Mouse (Mus musculus): Measurements from ENCODE around the gene Arrdc1.

Arrdc1 gene

DNA sequence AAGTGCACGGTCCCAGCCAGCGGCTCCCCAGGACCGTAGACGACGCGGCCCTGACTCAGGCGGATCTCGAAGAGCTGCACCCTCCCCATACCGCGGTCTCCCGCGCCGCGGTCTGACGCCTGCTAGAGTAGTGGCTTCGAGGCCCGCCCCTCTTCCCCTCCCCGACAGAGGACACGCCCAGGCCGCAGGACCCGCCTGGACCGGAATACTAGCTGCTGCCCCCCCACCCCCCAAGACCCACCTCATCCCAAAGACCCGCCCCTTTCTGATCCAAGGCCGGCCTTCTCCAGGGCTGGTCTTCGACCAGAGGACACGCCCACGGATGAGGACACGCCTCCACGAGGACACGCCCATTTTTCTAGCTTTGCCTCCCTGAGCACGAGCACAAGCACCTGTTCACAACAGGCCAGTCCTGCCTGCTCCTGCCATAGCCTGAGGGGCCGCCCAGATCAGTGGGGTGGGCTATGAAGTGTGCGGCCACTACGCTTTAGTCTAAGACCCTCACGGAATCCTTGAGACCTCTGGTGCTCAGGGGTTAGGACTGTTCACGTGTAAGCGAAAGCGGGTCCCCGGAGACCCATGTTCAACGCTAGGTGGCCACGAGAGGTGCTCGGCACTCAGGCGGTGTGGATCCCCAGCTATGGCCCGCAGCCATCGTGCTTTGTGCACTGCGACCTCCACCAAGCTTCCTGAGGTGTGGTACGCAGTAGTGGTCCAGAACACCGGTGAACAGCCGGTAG is at the start of gene Arrdc1:
Arrdc1 (minus strand) TSS at position 196 of the 740 bp plus-strand sequence.
- peak; percentile 94 for DNase-seq

- DNase-seq: peak; percentile 11
These were observed 41.9 kb upstream of the Arrdc1 start for GRCm38 (mm10) chr2:24976960-24977359.

DNA sequence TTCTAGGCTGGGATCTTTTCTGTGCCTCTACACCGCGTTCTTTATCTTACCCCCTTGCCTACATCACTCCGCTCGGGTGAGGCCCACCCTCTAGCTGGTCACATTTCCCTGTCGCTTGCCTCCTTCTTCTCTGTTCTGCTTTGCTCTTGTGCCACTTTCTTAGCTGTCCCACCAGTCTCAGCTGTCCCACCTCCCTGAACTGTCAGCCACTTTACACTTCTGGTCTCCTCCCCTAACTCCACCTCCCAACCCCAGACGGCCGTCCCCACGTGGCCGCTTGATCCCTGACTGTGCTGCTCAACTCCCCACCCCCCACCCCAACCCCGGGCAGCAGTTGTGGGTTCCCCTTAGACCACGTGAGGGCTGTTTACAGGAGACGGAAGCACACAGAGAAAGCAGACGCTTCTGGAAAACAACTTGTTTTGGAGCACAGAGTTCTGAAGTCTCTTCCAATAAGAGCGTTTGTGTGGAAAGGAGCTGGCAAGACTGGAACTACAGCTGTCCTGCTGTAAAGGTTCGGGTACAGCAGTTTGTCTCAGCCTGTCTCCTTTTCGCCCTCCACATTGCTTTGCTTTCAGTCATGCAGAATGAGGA is 40.7 kb upstream of the Arrdc1 start, which contains the start of gene Pnpla7:
Pnpla7 (plus strand) TSS at position 330 of the 594 bp plus-strand sequence.
- peak; percentile 81 for DNase-seq

GRCm38 (mm10) chr2:24974906-24975703 is 40.1 kb upstream of the Arrdc1 start, which contains the start of gene Mrpl41:
Gene Mrpl41, minus strand, starts transcription at chr2:24975098.
- DNase-seq: peak; percentile 95

DNA sequence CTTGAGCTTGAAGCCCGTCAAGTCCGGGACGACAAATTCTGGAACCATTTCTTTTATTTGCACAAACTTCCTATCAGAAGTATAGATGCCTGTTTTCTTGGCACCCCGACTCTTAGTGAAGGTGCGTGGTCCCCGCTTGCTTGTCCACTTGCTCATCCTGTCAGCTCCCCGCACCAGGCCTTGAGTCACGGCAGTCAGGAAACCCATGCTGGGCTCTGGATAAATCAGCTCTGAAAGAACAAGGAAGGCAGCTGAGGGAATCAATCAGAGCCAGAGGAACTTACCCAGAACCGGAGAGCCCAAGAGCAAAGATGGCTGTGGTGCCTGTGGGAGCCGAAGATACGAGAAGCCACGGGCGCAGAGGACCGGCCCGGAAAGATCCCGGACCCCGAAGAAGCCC is 39.4 kb upstream of the Arrdc1 start:
- peak; percentile 9 for DNase-seq

DNA sequence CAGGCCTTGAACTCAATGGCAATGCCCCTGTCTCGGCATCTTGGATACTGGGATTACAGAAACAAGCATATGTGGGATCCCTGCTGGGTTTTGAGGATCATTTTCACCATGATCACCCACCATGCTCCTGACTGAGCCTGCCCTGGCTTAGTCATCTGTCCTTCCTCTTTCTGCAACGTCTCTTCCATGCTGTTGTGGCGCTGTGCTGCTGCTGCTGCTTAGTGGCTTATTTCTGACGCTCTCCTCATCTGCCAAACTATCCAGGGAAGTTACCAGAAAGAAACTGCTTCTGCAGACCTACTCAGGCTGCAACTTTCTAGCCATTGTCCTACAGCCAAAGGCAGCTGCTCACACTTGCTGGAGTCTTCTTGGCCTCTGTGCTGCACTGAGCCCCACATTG is 35.3 kb upstream of the Arrdc1 start:
- no peak for DNase-seq

DNA sequence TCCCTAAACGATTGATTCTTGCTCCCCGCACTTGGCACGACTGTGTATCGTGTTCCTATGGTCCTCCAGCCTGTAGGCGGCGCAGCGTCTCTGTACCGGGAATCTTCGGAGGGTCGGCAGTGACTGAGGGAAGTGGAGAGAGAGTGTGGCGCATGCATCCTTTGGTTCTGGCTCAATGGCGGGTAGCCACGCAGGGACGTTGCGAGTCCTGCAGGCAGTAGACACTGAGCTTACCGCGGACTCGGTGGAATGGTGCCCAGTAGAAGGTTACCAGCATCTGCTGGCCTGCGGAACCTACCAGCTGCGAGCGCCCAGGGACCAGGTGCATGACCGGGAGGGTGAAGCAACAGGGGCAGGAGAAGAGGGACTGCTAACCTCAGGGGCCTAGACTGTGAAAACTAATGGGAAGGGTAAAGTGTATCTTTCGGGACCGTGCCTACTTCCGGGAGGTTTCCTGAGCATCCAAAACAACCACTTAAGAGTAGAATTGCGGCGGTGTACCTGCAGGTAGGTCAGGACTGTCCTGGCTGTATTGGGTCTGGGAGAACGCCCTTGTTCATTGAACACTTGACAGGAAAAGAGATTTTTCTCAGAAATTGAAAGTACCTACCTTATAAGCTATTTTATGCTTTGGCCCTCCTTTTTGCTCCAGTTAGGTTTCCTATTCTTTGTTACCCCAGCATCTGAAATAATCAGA is 27.4 kb upstream of the Arrdc1 start, which contains the start of gene Dph7:
Dph7 (plus strand) TSS at position 97 of the 697 bp plus-strand sequence.
- peak; percentile 87 for DNase-seq

GRCm38 (mm10) chr2:24960910-24961309 is 25.9 kb upstream of the Arrdc1 start:
- DNase-seq: peak; percentile 42

- no peak for DNase-seq
These were observed 17.5 kb upstream of the Arrdc1 start for GRCm38 (mm10) chr2:24952537-24953055.

GRCm38 (mm10) chr2:24950189-24950535 is 15.1 kb upstream of the Arrdc1 start:
- no peak for DNase-seq

DNA sequence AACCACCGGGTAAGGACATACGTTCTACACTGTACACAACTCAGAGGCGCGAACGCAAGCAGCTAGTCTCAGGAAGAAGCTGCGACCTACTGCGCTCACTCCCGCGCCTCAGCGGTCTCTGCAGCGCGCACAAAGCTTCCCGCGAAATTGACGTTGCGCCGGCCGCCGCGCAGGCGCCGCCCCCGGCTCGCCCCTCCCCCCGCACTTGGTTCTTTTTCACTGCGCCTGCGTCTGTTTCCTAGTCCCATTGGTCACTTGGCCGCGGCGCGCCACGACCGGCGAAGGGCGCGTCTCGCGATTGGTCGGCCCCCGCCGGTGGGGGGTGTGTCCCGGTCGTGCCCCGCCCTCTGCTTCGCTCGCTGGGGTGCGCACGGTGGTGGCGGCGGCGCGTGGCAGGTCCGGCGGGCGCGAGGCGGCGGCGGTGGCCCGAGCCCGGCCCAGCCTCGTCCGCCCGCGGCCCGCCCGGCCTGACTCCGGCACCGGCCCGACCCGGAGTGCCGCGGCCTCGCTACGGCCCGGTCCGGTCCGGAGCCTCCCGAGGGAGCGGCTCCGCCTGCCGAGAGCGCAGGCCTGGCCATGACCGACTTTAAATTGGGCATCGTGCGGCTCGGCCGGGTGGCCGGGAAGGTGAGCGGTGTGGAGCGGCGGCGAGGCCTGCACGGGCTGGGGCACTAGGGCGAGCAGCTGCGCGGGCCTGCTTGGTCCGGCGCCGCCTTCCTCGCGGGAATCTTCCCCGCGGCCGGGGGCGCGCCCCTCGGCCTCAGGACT is 14.6 kb upstream of the Arrdc1 start, which contains the start of gene Zmynd19:
Zmynd19 (plus strand) TSS at position 372 of the 768 bp plus-strand sequence.
- DNase-seq: peak; percentile 99

- peak; percentile 55 for DNase-seq
These were observed 9.3 kb upstream of the Arrdc1 start for GRCm38 (mm10) chr2:24944304-24944703.

- DNase-seq: no peak
These were observed 7.0 kb upstream of the Arrdc1 start for GRCm38 (mm10) chr2:24942092-24942491.

DNA sequence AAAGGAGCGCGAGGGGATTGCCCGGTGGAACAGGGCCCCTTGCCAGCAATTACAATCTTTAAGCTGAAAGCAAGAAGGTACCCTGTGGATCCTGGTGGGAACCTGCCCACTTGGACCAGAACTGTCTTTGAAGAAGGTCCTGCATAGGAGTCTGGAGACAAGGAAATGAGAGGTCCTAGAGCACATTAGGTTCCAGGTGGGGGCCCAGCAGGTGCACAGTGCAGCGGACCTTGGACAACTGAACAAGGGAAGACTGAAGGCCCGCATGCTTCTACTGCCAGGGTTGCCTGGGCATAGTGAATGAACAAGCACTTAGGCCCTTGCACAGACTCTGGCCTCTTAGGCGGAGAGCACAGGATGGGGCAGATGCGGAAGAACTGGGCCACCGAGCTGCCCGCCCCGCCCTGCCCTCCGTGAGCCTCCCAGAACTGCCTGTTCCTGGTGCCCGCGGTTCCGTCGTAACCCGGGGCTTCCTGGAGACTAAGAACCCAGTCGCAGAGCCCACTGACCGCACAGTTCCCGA is 550 bp downstream of the Arrdc1 start:
- no peak for DNase-seq

DNA sequence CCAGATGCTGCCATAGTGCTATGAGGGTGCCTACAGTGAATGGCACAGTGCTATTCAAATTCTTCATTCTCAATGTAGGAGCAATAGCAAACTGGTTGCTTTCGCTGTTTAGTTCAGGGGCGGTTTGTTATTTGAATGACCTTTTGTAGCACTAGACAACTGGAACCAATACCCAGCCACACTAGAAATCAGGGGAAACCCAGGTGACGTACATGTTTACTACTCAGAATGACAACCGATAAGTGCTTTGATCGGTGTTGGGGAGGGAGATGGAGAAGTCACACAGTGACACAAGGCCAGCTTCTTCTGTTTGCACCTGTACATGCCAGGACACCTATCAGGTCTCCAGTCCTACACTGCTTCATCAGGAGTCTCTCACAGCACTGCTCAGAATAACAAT is 5.5 kb downstream of the Arrdc1 start:
- DNase-seq: no peak

DNA sequence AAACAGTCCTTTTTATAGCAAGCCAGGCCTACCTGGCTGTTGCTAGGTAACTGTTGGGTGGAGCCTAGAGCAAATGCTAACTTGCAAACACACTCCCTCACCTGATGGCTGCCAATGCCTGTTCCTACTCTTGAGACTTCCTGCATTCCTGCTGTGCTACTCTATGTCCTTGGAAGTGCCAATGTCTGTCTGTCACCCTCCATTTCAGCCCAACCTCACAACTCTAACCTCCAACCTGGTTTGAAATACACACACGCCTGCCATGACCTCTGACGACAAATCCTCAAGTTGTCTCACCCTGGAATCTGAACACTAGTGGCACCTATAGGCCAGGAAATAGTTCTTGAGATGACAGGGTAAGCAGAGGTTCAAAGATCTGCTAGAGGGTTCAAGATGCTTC is 5.9 kb downstream of the Arrdc1 start:
- DNase-seq: peak; percentile 42

- peak; percentile 66 for DNase-seq
These were observed 7.1 kb downstream of the Arrdc1 start for GRCm38 (mm10) chr2:24927810-24928479.

DNA sequence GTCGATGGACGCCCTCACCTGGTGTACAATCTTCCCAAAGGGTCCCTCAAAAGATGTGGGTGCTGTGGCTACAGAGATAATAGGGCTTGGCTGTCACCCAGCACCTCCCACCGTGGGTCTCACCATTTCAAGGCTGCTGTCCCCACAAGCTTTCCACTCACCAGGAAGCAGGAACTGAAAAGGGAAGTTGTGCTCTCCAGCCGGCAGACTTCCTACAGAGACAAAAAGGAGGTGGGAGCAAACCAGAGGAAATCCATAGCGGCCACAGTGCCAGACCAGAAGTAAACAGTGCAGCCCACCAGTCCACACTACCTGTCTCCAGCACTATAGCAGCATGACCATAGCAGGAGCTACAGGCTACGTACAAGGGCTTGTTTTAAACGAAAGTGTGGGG is 8.1 kb downstream of the Arrdc1 start:
- DNase-seq: no peak

GRCm38 (mm10) chr2:24926345-24926964 is 8.6 kb downstream of the Arrdc1 start:
- DNase-seq: no peak

DNA sequence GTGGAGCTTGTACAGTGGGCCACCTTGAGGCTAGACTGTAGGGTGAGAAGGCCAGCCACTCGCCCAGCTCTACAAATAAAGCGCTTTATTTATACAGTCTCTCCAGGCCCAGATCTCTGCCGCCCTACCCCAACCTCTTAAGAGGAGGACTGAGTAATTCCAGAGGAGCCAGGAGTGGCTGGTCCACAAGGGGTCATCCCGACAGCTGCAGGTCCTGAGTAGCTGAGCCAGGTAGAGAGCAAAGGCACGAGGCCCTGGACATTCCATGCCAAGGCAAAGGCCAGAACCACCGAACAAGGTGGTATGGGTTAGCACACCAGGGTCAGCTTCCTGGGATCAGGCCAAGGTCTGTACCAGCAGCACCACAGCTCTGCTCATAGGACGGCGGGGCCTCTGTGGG is 9.8 kb downstream of the Arrdc1 start:
- no peak for DNase-seq
